Mouse (Mus musculus) liver, postnatal 0 days (tissue): ENCODE measurements at regions not wholly inside any gene's neighbourhood (a gene's known extent, or its start where the extent isn't known, plus 50 kb on each side); places are given as distances from the start of the nearest gene placed in this dataset.

Experiments
- CTCF ChIP-seq: sonication (generic); IDR thresholded peaks from 2 replicates; pipeline ENCODE4 v1.5.1; 2016; ENCODE audit warnings: antibody characterized with exemption, low read depth
- EP300 ChIP-seq: IDR thresholded peaks from 2 replicates; pipeline ENCODE4 v1.6.1; 2016; ENCODE audit warnings: antibody characterized with exemption, low read depth, mild to moderate bottlenecking

GRCm38 (mm10) chr11:32111841-32112240 lies 88.2 kb downstream of the Il9r start:
- TF ChIP-seq CTCF (no peak), EP300 (no peak)
